Mouse (Mus musculus): ENCODE results near the gene Dnaja3. TPM values are rescaled to one million over a fixed set of nuclear protein-coding genes. Genes with fewer than 3 reads are reported as not detected.
"Not testable (repeated sequence)": the region's sequence is repeated elsewhere in the genome, so short reads cannot be mapped to it uniquely, and the experiment has no call there.

Dnaja3 gene
- polyA plus RNA-seq, 1 experiment from 2014 or later: 38.6 TPM

- H3K4me2 ChIP-seq (replicated peaks; ENCODE audit: low read depth): peak overlapping the region; percentile 89
- H3K27me3 ChIP-seq (replicated peaks; ENCODE audit: control insufficient read depth, insufficient read depth, low read length): no peaks in the 10 kb centered on the region
- ATAC-seq: no peak
- no peaks in the 10 kb centered on the region for H3K9me3 ChIP-seq (ENCODE audit: control insufficient read depth)
- peaks cover 7% of the 10 kb centered on the region; the same call in 1 of the 2 replicates for H3K4me1 ChIP-seq (replicated peaks; ENCODE audit: control insufficient read depth, insufficient read depth, low read length)
- WGBS: 74% methylated on average over 5 of the region's 5 CpGs
- H3K36me3 ChIP-seq (ENCODE audit: control insufficient read depth, insufficient read depth): peaks cover 23% of the 10 kb centered on the region; the same call in 1 of the 2 replicates
- TF ChIP-seq CTCF (IDR thresholded peaks at IDR 0.05; ENCODE audit: low read depth): no peak
- H3K9ac ChIP-seq (ENCODE audit: low read depth, low read length): no peak overlapping the region
- peak overlapping the region; percentile 77 for H3K4me3 ChIP-seq (ENCODE audit: low read depth, low read length)
- no peak overlapping the region for H3K27ac ChIP-seq (ENCODE audit: low read depth, low read length)
Observed at GRCm38 (mm10) chr16:4678080-4678479, 38.3 kb downstream of the Dnaja3 start.

DNA sequence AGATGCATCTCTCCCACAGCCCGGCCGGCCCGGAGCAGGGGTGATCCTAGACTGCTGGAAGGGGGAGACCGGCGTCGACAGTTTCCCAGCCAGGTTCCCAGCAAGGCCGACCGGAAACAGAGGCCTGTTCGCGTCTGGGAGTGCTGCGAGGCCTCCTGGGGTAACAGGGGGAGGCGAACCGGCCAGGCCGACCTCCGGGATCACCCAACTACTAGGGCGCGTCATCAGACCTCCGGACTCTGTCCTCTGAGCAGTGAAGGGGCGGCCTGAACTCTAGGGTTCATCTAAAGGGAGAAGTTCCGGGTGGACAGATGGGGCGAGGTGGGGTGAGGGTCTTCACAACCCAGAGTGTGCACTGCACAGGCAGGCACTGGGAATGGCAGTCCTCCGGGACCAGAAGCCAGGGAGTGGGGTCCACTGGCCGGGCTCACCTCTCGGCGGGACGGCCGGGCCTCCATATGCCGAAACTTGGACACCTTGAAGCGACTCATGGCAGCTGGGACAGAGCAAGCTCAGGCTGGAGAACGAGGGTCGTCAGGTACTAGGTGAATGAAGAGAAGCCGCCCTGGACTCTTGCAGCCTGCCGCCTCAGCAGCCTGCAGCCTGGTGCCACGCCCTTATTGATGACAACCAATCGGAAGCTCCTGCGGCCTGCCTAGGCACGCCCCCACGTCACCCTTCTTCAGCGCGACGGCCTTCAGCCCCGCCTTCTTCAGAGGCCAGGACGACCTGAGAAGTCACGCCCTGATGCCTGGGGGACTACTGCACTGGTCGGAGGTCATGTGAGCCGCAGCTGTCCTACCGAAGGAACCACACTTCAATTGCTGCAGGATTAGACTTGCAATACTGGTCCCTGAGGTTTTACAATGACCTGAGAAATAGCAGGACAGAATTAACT, 39.6 kb downstream of the Dnaja3 start, which contains the start of gene Coro7:
Coro7 (minus strand) TSS at position 657 of the 898 bp plus-strand sequence.
- peaks cover 15% of the 10 kb centered on the region; the same call in 1 of the 2 replicates for H3K36me3 ChIP-seq (ENCODE audit: control insufficient read depth, insufficient read depth)
- H3K4me3 ChIP-seq (ENCODE audit: low read depth, low read length): peak within 1 kb of the TSS; percentile 77
- H3K4me1 ChIP-seq (replicated peaks; ENCODE audit: control insufficient read depth, insufficient read depth, low read length): peaks cover 7% of the 10 kb centered on the region; the same call in 1 of the 2 replicates
- H3K9me3 ChIP-seq (ENCODE audit: control insufficient read depth): no peaks in the 10 kb centered on the region
- under 1% methylated on average over 47 of the region's 47 CpGs for WGBS
- H3K9ac ChIP-seq (ENCODE audit: low read depth, low read length): peak within 1 kb of the TSS; percentile 62
- ATAC-seq: peak; percentile 86
- H3K27me3 ChIP-seq (replicated peaks; ENCODE audit: control insufficient read depth, insufficient read depth, low read length): no peaks in the 10 kb centered on the region
- H3K27ac ChIP-seq (ENCODE audit: low read depth, low read length): peak within 1 kb of the TSS; percentile 87
- H3K4me2 ChIP-seq (replicated peaks; ENCODE audit: low read depth): peak within 1 kb of the TSS; percentile 89
- TF ChIP-seq CTCF (IDR thresholded peaks at IDR 0.05; ENCODE audit: low read depth): no peak

DNA sequence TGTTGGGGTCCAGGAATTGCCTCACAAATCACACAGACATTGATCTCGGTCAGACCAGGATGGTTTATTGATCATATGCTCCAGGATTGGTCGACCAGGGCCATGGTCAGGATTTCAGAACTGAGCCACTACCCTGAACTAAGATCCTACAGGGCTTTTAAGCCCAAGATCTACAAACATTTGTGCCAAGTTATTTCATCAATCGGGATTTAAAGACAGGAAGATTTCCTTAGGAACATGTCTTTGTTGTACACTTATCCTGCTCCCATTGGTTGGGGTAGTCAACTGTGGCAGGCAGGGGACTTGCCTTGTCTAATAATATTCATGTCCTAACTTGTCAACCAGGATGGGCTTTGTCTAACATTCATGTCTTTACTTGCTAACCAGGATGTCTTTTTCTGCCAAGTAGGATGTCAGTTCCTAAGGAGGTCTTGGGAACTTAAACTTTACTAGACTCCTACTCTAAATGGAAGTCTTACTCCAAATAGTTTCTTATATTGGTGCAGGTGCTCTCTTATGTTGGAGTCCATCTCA, 41.2 kb downstream of the Dnaja3 start:
- H3K4me3 ChIP-seq (ENCODE audit: low read depth, low read length): not testable (repeated sequence)

GRCm38 (mm10) chr16:4682628-4683179, 42.9 kb downstream of the Dnaja3 start:
- H3K27me3 ChIP-seq (replicated peaks; ENCODE audit: control insufficient read depth, insufficient read depth, low read length): no peaks in the 10 kb centered on the region
- WGBS: 79% methylated on average over 4 of the region's 4 CpGs
- no peak for ATAC-seq
- H3K9me3 ChIP-seq (ENCODE audit: control insufficient read depth): no peaks in the 10 kb centered on the region
- TF ChIP-seq CTCF (IDR thresholded peaks at IDR 0.05; ENCODE audit: low read depth): no peak
- H3K27ac ChIP-seq (ENCODE audit: low read depth, low read length): no peak overlapping the region
- no peak overlapping the region for H3K9ac ChIP-seq (ENCODE audit: low read depth, low read length)
- H3K4me2 ChIP-seq (replicated peaks; ENCODE audit: low read depth): peak overlapping the region; percentile 94; the same call in 1 of the 2 replicates
- peaks cover 5% of the 10 kb centered on the region for H3K36me3 ChIP-seq (ENCODE audit: control insufficient read depth, insufficient read depth)
- H3K4me3 ChIP-seq (ENCODE audit: low read depth, low read length): no peak overlapping the region
- peaks cover 7% of the 10 kb centered on the region; the same call in 1 of the 2 replicates for H3K4me1 ChIP-seq (replicated peaks; ENCODE audit: control insufficient read depth, insufficient read depth, low read length)

More for the DNA sequence above, 41.2 kb downstream of the Dnaja3 start:
- WGBS: 83% methylated on average over 3 of the region's 3 CpGs
- H3K27ac ChIP-seq (ENCODE audit: low read depth, low read length); H3K9ac ChIP-seq (ENCODE audit: low read depth, low read length); H3K9me3 ChIP-seq (ENCODE audit: control insufficient read depth); H3K27me3 ChIP-seq (replicated peaks; ENCODE audit: control insufficient read depth, insufficient read depth, low read length); H3K4me2 ChIP-seq (replicated peaks; ENCODE audit: low read depth); ATAC-seq; H3K36me3 ChIP-seq (ENCODE audit: control insufficient read depth, insufficient read depth); H3K4me1 ChIP-seq (replicated peaks; ENCODE audit: control insufficient read depth, insufficient read depth, low read length): not testable (repeated sequence)

- peak overlapping the region; percentile 87; the same call in 1 of the 2 replicates for H3K9ac ChIP-seq (ENCODE audit: low read depth, low read length)
- 22% methylated on average over 9 of the region's 9 CpGs for WGBS
- no peak for ATAC-seq
- H3K4me2 ChIP-seq (replicated peaks; ENCODE audit: low read depth): peak overlapping the region; percentile 94
- peaks cover 9% of the 10 kb centered on the region for H3K36me3 ChIP-seq (ENCODE audit: control insufficient read depth, insufficient read depth)
- no peaks in the 10 kb centered on the region for H3K27me3 ChIP-seq (replicated peaks; ENCODE audit: control insufficient read depth, insufficient read depth, low read length)
- H3K9me3 ChIP-seq (ENCODE audit: control insufficient read depth): no peaks in the 10 kb centered on the region
- H3K27ac ChIP-seq (ENCODE audit: low read depth, low read length): peak overlapping the region; percentile 46; the same call in 1 of the 2 replicates
- H3K4me3 ChIP-seq (ENCODE audit: low read depth, low read length): peak overlapping the region; percentile 96
- TF ChIP-seq CTCF (IDR thresholded peaks at IDR 0.05; ENCODE audit: low read depth): no peak
- H3K4me1 ChIP-seq (replicated peaks; ENCODE audit: control insufficient read depth, insufficient read depth, low read length): peaks cover 7% of the 10 kb centered on the region; the same call in 1 of the 2 replicates
Observed at GRCm38 (mm10) chr16:4683193-4683580, 43.4 kb downstream of the Dnaja3 start.
